Mouse (Mus musculus) right cerebral cortex, postnatal 36 days (tissue): ENCODE measurements around the gene Trim15.

Experiments used
- DNase-seq, 2 experiments: peaks; one replicate each; pipeline ENCODE4 v3.0.0; 2022; ENCODE audit warnings: low spot score in 2 of 2, mixed read lengths in 1 of 2

Trim15 gene

GRCm38 (mm10) chr17:36826002-36826401 lies 41.0 kb downstream of the Trim15 start:
- peak; percentile 80 to 85 for DNase-seq

GRCm38 (mm10) chr17:36825525-36825924 lies 41.5 kb downstream of the Trim15 start:
- no peak for DNase-seq

- DNase-seq: no peak
Measured at GRCm38 (mm10) chr17:36824005-36824404, 43.0 kb downstream of the Trim15 start.

GRCm38 (mm10) chr17:36811871-36812270 lies 55.1 kb downstream of the Trim15 start, which contains the start of gene H2-M10.6:
Gene H2-M10.6 (plus strand): TSS chr17:36812171.
- DNase-seq: no peak
